Mouse (Mus musculus): ENCODE data around the gene Emilin2. TPM values are rescaled to one million over a fixed set of nuclear protein-coding genes. Genes with fewer than 3 reads are reported as not detected.

Gene Emilin2
- total and polyA plus RNA-seq, 3 experiments, result 0.34 to 0.38 TPM; not detected in 1

DNA sequence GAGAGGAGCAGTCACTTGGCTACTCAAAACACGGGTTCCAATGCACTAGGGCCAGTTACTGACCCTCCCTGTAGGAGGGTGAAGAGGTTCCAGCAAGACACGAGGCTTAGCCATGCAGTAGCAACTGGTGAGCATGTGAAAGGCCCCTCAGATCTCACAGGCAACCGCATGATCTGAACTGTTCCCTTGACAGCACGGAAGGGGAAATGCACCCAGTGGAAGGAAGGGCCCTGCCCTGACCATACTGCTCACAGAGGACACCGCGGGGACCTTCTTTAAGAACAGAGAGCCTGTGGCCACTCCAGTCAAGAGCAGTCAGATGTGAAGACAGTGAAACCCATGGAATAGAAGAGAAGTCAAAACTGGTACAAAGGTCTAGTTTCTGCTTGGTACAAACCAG is 48.6 kb downstream of the Emilin2 start:
- no peaks in the 10 kb centered on the region for H3K79me2 ChIP-seq (replicated peaks; ENCODE audit: control insufficient read depth, extremely low read depth, insufficient read depth, poor library complexity, severe bottlenecking)
- in situ Hi-C loops (cut with MboI; ENCODE audit: low pct_ligation_motif_present, low pct_unique_long_range_greater_than_20kb, low sequenced_read_pairs) (no loop called here), dilution Hi-C loops (cut with MboI; ENCODE audit: extremely low pct_ligation_motif_present, extremely low pct_unique_long_range_greater_than_20kb, low sequenced_read_pairs) (no loop called here)
- no peaks in the 10 kb centered on the region for H3K4me1 ChIP-seq (ENCODE audit: control insufficient read depth in 1 of 2, insufficient read depth in 2 of 2)
- H3K9me3 ChIP-seq (replicated peaks; ENCODE audit: low read length), result no peaks in the 10 kb centered on the region
- TF ChIP-seq ELF1 (IDR thresholded peaks at IDR 0.05; ENCODE audit: low read depth, low read length) (no peak), HCFC1 (IDR thresholded peaks at IDR 0.05; ENCODE audit: low read depth, low read length) (no peak), POLR2AphosphoS2 (IDR thresholded peaks at IDR 0.05; ENCODE audit: low read depth, low read length) (no peak), ETS1 (conservative IDR thresholded peaks at IDR 0.05; ENCODE audit: low read depth, low read length) (no peak), ZMIZ1 (IDR thresholded peaks at IDR 0.05; ENCODE audit: low read depth, low read length) (no peak), PAX5 (IDR thresholded peaks at IDR 0.05; ENCODE audit: low read length) (no peak)
- no peak overlapping the region for H3K27ac ChIP-seq (ENCODE audit: insufficient read depth, low read depth)
- H3K36me3 ChIP-seq (replicated peaks in 1 of 2; ENCODE audit: control insufficient read depth in 1 of 2, insufficient read depth in 1 of 2, low read length in 1 of 2), result no peaks in the 10 kb centered on the region
- no peaks in the 10 kb centered on the region for H3K27me3 ChIP-seq (replicated peaks)
- H3K9ac ChIP-seq (ENCODE audit: insufficient read depth, low read depth), result no peak overlapping the region
- H3K4me3 ChIP-seq (replicated peaks in 1 of 3; ENCODE audit: low read depth in 2 of 3, low read length in 2 of 3, poor library complexity in 1 of 3), result no peak overlapping the region
- H3K4me2 ChIP-seq (ENCODE audit: insufficient read depth, low read depth, poor library complexity, severe bottlenecking), result no peak overlapping the region
- no peak for DNase-seq (ENCODE audit: extremely low read depth)

DNA sequence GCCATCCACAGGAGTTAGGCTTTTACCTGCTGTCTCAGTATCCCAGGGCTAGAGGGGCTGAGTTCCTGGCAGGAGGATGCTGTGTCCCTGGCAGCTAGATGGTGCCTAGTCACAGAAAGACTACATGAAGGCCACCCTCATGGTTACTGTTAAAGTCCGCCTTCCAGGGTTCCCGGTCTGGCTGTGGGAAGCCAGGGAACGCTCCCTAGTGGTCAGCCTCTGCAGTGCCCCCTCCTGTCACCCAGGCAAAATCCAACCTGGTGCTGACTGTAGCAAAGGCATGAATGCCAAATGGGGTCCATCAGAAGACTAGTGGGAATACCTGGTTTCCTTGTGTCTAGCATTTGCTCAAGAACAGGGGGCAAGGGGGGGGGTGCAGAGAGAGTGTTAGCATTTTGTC is 51.1 kb downstream of the Emilin2 start:
- H3K4me2 ChIP-seq (ENCODE audit: insufficient read depth, low read depth, poor library complexity, severe bottlenecking), result no peak overlapping the region
- H3K4me3 ChIP-seq (replicated peaks in 1 of 3; ENCODE audit: low read depth in 2 of 3, low read length in 2 of 3, poor library complexity in 1 of 3), result no peak overlapping the region
- H3K9ac ChIP-seq (ENCODE audit: insufficient read depth, low read depth), result no peak overlapping the region
- no peaks in the 10 kb centered on the region for H3K9me3 ChIP-seq (replicated peaks; ENCODE audit: low read length)
- no peaks in the 10 kb centered on the region for H3K36me3 ChIP-seq (replicated peaks in 1 of 2; ENCODE audit: control insufficient read depth in 1 of 2, insufficient read depth in 1 of 2, low read length in 1 of 2)
- TF ChIP-seq CTCF (conservative IDR thresholded peaks at IDR 0.05 in 1 of 2, IDR thresholded peaks at IDR 0.05 in 1 of 2; ENCODE audit: low read depth in 2 of 2, low read length in 2 of 2), result peak in 1 of 2 experiments; percentile 35; a peak in 2 of 4 replicates
- no peak for TF ChIP-seq MAFK (IDR thresholded peaks at IDR 0.05; ENCODE audit: insufficient replicate concordance, low read length)
- no peaks in the 10 kb centered on the region for H3K79me2 ChIP-seq (replicated peaks; ENCODE audit: control insufficient read depth, extremely low read depth, insufficient read depth, poor library complexity, severe bottlenecking)
- peaks cover 4 to 7% of the 10 kb centered on the region in 2 experiments; a peak in 3 of 4 replicates for H3K4me1 ChIP-seq (ENCODE audit: control insufficient read depth in 1 of 2, insufficient read depth in 2 of 2)
- DNase-seq (ENCODE audit: extremely low read depth), result no peak
- H3K27ac ChIP-seq (ENCODE audit: insufficient read depth, low read depth), result no peak overlapping the region
- no peaks in the 10 kb centered on the region for H3K27me3 ChIP-seq (replicated peaks)
- dilution Hi-C loops (cut with MboI; ENCODE audit: extremely low pct_ligation_motif_present, extremely low pct_unique_long_range_greater_than_20kb, low sequenced_read_pairs) (no loop called here), in situ Hi-C loops (cut with MboI; ENCODE audit: low pct_ligation_motif_present, low pct_unique_long_range_greater_than_20kb, low sequenced_read_pairs) (no loop called here)

DNA sequence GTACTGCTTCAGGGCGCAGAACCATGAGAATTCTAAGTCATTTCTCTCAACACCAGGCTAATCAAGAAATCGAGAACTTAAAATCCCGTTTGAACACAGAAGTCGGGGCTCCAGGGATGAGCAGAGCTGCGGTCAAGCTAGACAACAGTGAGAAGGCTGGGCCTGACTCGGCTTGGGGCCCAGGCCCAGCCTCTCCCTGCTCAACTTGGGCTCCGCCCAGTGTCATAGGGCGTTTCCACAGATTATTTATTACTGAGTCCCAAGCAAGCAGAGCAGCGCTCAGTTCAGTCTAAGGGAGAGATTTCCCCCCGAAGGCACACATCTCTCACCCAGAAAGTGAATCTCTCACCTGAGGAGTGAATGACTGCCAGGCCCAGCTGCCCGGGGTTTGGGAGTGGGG is 52.1 kb downstream of the Emilin2 start:
- Histone ChIP-seq H3K27ac (ENCODE audit: insufficient read depth, low read depth) (no peak overlapping the region), H3K4me1 (ENCODE audit: control insufficient read depth in 1 of 2, insufficient read depth in 2 of 2) (peaks cover 5 to 8% of the 10 kb centered on the region in 2 experiments; a peak in 3 of 4 replicates), H3K27me3 (replicated peaks) (no peaks in the 10 kb centered on the region), H3K36me3 (replicated peaks in 1 of 2; ENCODE audit: control insufficient read depth in 1 of 2, insufficient read depth in 1 of 2, low read length in 1 of 2) (no peaks in the 10 kb centered on the region), H3K9ac (ENCODE audit: insufficient read depth, low read depth) (no peak overlapping the region), H3K4me3 (replicated peaks in 1 of 3; ENCODE audit: low read depth in 2 of 3, low read length in 2 of 3, poor library complexity in 1 of 3) (no peak overlapping the region), H3K9me3 (replicated peaks; ENCODE audit: low read length) (no peaks in the 10 kb centered on the region), H3K79me2 (replicated peaks; ENCODE audit: control insufficient read depth, extremely low read depth, insufficient read depth, poor library complexity, severe bottlenecking) (no peaks in the 10 kb centered on the region), H3K4me2 (ENCODE audit: insufficient read depth, low read depth, poor library complexity, severe bottlenecking) (no peak overlapping the region)
- dilution Hi-C loops (cut with MboI; ENCODE audit: extremely low pct_ligation_motif_present, extremely low pct_unique_long_range_greater_than_20kb, low sequenced_read_pairs) (no loop called here), in situ Hi-C loops (cut with MboI; ENCODE audit: low pct_ligation_motif_present, low pct_unique_long_range_greater_than_20kb, low sequenced_read_pairs) (no loop called here)
- no peak for DNase-seq (ENCODE audit: extremely low read depth)
- TF ChIP-seq ZMIZ1 (IDR thresholded peaks at IDR 0.05; ENCODE audit: low read depth, low read length) (no peak), JUN (IDR thresholded peaks at IDR 0.05; ENCODE audit: insufficient read depth, low read depth, low read length) (no peak), RAD21 (IDR thresholded peaks at IDR 0.05; ENCODE audit: low read depth, low read length) (no peak), CTCF (conservative IDR thresholded peaks at IDR 0.05 in 1 of 2, IDR thresholded peaks at IDR 0.05 in 1 of 2; ENCODE audit: low read depth in 2 of 2, low read length in 2 of 2) (no peak), PAX5 (IDR thresholded peaks at IDR 0.05; ENCODE audit: low read length) (no peak)

All from CH12.LX (cell line).